Mouse (Mus musculus) midbrain, postnatal 0 days (tissue): ENCODE results near the gene Cfap73. TPM values are rescaled to one million over a fixed set of nuclear protein-coding genes. Genes with fewer than 3 reads are reported as not detected.

ENCODE experiments used
- ATAC-seq: fragments of 200-750 bp; cut with Nextera tagmentation; 2 replicates; pipeline ENCODE4 v1.8.0; 2017; ENCODE audit warnings: moderate number of reproducible peaks, mild to moderate bottlenecking, moderate TSS enrichment, moderate library complexity; ENCODE audit not compliant: low FRiP score
- DNase-seq: peaks from one replicate; pipeline ENCODE4 v3.0.0-alpha.2; 2015; ENCODE audit warnings: low spot score
- H3K27ac ChIP-seq: fragments of 300-500 bp; sonication (generic); 2 replicates; pipeline ENCODE4 v1.5.1; 2014; ENCODE audit warnings: low read depth, mild to moderate bottlenecking, low read length, mixed read lengths
- H3K27me3 ChIP-seq: fragments of 300-500 bp; sonication (generic); 2 replicates; pipeline ENCODE4 v1.6.1; 2014; ENCODE audit warnings: low read length, control low read depth, mixed read lengths; ENCODE audit not compliant: insufficient read depth
- H3K36me3 ChIP-seq: fragments of 300-500 bp; sonication (generic); 2 replicates; pipeline ENCODE4 v1.6.1; 2014; ENCODE audit warnings: low read length, control low read depth, mixed read lengths; ENCODE audit not compliant: insufficient read depth
- H3K4me1 ChIP-seq: fragments of 300-500 bp; sonication (generic); 2 replicates; pipeline ENCODE4 v1.6.1; 2014; ENCODE audit warnings: mild to moderate bottlenecking, control low read depth, antibody characterized with exemption, low read length, mixed read lengths; ENCODE audit not compliant: insufficient read depth
- H3K4me2 ChIP-seq: fragments of 300-500 bp; sonication (generic); 2 replicates; pipeline ENCODE4 v1.6.1; 2014; ENCODE audit warnings: low read depth, mild to moderate bottlenecking, low read length, mixed read lengths; ENCODE audit not compliant: poor library complexity, severe bottlenecking
- H3K4me3 ChIP-seq: fragments of 300-500 bp; sonication (generic); 2 replicates; pipeline ENCODE4 v1.5.1; 2014; ENCODE audit warnings: low read depth, mild to moderate bottlenecking, low read length, moderate library complexity
- H3K9ac ChIP-seq: fragments of 300-500 bp; sonication (generic); replicated peaks from 2 replicates; pipeline ENCODE4 v1.6.1; 2014; ENCODE audit warnings: mild to moderate bottlenecking, low read length, moderate library complexity, mixed read lengths; ENCODE audit not compliant: poor library complexity, severe bottlenecking
- H3K9me3 ChIP-seq: fragments of 300-500 bp; sonication (generic); 2 replicates; pipeline ENCODE4 v1.6.1; 2016; ENCODE audit warnings: low read length, control low read depth
- CTCF ChIP-seq: IDR thresholded peaks from 2 replicates; pipeline ENCODE4 v1.5.1; 2016; ENCODE audit warnings: antibody characterized with exemption, mild to moderate bottlenecking
- WGBS: fragments of 180-500 bp; shearing (Covaris S2); extraction: QIAGEN DNeasy Blood & Tissue Kit; methylation state at CpG from one replicate; pipeline ENCODE4 v1.1.7; 2014; 5-methylcytosine and 5-hydroxymethylcytosine counted together
- polyA plus RNA-seq: library from polyadenylated mRNA; unstranded; fragments of >200 nt; fragmentation: Nextera tagmentation; extraction: Ambion mirVana; gene quantifications from 2 replicates; pipeline ENCODE4 v1.2.1, GENCODE M21; 2015
- total RNA-seq: library from RNA; depleted of rRNA; stranded (reverse); fragments of >200 nt; gene quantifications from 2 replicates; pipeline ENCODE4 v1.2.3, GENCODE M21; 2014

The Cfap73 gene
- total and polyA plus RNA-seq, 2 experiments from 2014 or later, result 0.60 to 0.62 TPM

DNA sequence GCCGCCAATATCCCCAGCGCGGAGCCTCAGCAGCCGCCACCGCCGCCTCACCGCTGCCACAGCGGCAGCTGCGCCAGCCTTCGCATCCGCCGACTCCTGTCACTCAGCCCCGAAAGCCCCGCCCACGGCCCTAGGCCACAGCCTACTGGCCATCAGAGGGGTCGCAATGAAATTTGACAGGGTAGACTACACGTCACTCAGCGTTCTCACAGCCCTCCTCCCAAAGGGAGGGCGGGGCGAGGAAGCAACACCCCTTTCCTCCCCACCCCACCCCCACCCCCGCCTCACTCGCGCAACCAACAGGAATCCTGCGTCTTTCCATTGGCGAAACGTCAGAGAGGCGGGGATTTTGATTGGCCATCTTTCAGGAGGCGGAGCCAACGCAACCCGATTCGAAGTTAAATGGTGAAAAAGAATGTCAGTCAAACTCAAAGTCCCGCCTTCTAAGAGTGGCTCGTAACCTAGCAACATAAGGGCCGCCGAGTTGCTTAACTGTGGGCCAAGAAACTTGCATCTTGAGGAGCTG, 45.4 kb downstream of the Cfap73 start, which contains the start of the genes Tpcn1 and Iqcd:
Tpcn1 (minus strand) TSS at position 105 of the 526 bp plus-strand sequence.
Iqcd (plus strand) TSS at position 448 of the 526 bp plus-strand sequence.
- ATAC-seq, result peak; percentile 98
- WGBS, result under 1% methylated on average over 35 of the region's 35 CpGs
- peak; percentile 100 for DNase-seq
- H3K4me3 ChIP-seq, result peak within 1 kb of the TSS; percentile 75
- H3K4me1 ChIP-seq, result no peaks in the 10 kb centered on the region
- no peaks in the 10 kb centered on the region for H3K9me3 ChIP-seq
- H3K27ac ChIP-seq, result peak within 1 kb of the TSS; percentile 55
- H3K4me2 ChIP-seq, result peak within 1 kb of the TSS; percentile 99
- no peaks in the 10 kb centered on the region for H3K27me3 ChIP-seq
- TF ChIP-seq CTCF, result peak; percentile 51
- peaks cover 9% of the 10 kb centered on the region; the same call in 1 of the 2 replicates for H3K36me3 ChIP-seq
- peak within 1 kb of the TSS; percentile 77 for H3K9ac ChIP-seq

DNA sequence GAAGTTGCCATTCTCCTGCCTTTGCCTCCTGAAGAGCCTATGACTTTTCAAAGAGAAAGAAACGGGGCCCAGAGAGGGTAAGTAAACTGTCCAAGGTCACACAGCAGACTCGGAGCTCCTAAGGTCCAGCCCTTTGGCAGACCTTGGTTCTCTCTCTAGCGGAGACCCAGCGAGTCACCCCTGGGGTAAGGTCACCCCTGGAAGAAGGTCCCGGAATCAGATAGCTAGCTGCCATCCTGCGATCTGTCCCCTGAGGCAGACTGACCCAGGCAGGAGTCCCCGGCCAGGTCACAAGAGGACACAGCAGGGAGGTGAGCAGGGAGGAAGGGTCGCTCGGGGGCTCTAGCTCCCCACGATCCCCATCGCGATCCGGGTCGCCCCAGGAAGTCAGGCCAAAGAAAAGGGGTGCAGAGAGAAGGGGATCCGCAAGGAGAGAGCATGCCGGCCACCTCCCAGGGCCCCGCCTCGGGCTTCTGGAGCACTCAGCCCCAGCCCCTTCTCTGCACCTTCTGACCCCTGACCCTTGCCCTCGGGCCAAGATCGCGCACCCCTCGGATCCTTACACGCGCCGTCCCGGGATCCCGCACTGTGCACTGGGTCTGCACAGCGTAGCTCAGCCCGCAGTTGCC, 46.0 kb downstream of the Cfap73 start:
- Histone ChIP-seq H3K9ac (peak overlapping the region; percentile 77), H3K36me3 (peaks cover 9% of the 10 kb centered on the region; the same call in 1 of the 2 replicates), H3K9me3 (no peaks in the 10 kb centered on the region), H3K4me3 (peak overlapping the region; percentile 75), H3K4me1 (no peaks in the 10 kb centered on the region), H3K27ac (peak overlapping the region; percentile 55), H3K27me3 (no peaks in the 10 kb centered on the region), H3K4me2 (peak overlapping the region; percentile 99)
- TF ChIP-seq CTCF, result no peak
- 2% methylated on average over 26 of the region's 29 CpGs for WGBS
- 0 out of 2 replicates have a peak, but pooled peaks have one; percentile 0 for ATAC-seq
- no peak for DNase-seq

DNA sequence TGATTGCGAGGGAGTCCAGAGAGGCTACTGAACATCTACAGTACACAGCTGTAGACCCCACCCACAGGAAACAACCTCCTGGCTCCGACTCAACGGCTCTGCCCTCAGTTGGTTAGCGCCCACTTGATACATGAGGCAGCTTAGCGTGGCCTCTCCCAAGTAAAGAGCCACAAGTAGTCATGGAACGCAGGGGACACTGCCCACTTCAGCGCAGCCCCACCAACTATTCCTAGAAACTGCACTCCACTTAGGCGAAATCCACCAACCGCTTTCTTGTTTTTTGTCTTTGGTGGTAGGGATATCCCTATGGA, 46.5 kb downstream of the Cfap73 start:
- Histone ChIP-seq H3K9ac (peak overlapping the region; percentile 77; the same call in 1 of the 2 replicates), H3K4me2 (peak overlapping the region; percentile 99), H3K4me1 (no peaks in the 10 kb centered on the region), H3K36me3 (peaks cover 9% of the 10 kb centered on the region; the same call in 1 of the 2 replicates), H3K9me3 (no peaks in the 10 kb centered on the region), H3K27me3 (no peaks in the 10 kb centered on the region), H3K27ac (peak overlapping the region; percentile 55; the same call in 1 of the 2 replicates), H3K4me3 (peak overlapping the region; percentile 75)
- TF ChIP-seq CTCF, result no peak
- DNase-seq (no peak), ATAC-seq (no peak)
- WGBS, result 36% methylated on average over 9 of the region's 9 CpGs

DNA sequence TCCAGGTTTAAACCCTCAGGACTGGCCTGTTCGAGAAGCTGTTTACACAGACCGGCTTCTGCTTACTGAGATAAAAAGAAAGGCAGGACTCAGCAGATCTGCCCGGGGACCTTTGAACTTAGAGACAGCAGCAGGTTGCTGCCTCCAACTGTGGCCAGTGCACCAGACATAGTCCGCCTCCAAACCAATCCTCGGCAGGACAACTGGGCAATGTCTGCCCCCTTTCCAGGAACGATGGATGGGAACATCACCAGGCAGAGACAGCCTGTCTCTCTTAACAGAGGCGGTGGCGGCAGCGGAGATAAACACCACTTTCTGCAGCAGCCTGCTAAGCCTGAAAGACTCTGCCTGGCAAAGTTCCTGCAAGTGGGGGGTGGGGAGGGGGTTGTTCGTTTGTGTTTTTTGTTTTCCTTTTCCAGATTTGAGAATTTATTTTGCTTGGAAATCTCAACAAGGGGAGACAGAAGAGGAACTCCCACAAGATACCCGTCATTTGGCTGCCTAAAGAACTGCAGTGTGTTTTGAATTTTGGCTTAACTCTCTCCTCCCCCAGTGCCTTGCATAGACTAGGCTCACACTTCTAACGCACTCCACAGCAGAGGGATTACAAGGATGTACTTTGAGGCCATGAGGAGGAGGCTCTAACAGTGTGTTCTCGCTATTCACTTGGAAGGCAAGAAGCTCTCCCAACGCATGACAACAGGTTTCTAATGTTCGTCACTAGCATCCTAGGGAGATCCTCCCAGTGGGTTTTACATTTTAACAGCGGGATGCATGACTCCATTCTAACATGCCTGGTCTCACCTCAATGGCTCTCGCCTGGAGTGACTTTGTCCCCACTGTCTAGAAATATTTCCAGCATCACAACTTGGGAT, 47.1 kb downstream of the Cfap73 start:
- Histone ChIP-seq H3K27ac (peak overlapping the region; percentile 18; the same call in 1 of the 2 replicates), H3K36me3 (peaks cover 12% of the 10 kb centered on the region), H3K4me2 (peak overlapping the region; percentile 99), H3K4me3 (peak overlapping the region; percentile 75), H3K9me3 (no peaks in the 10 kb centered on the region), H3K4me1 (no peaks in the 10 kb centered on the region), H3K27me3 (no peaks in the 10 kb centered on the region), H3K9ac (peak overlapping the region; percentile 29; the same call in 1 of the 2 replicates)
- TF ChIP-seq CTCF, result no peak
- ATAC-seq, result no peak
- DNase-seq, result no peak
- 12% methylated on average over 17 of the region's 17 CpGs for WGBS

- no peak for TF ChIP-seq CTCF
- no peaks in the 10 kb centered on the region for H3K27me3 ChIP-seq
- H3K4me3 ChIP-seq, result no peak overlapping the region
- ATAC-seq, result no peak
- peaks cover under 1% of the 10 kb centered on the region; the same call in 1 of the 2 replicates for H3K4me1 ChIP-seq
- peaks cover 13% of the 10 kb centered on the region for H3K36me3 ChIP-seq
- H3K9ac ChIP-seq, result no peak overlapping the region
- 44% methylated on average over 15 of the region's 15 CpGs for WGBS
- no peak for DNase-seq
- no peak overlapping the region for H3K27ac ChIP-seq
- no peak overlapping the region for H3K4me2 ChIP-seq
- no peaks in the 10 kb centered on the region for H3K9me3 ChIP-seq
Measured at GRCm38 (mm10) chr5:120584968-120585367, 49.1 kb downstream of the Cfap73 start.
